Mouse (Mus musculus) lung, postnatal 0 days (tissue): ENCODE data around the gene Dytn.

Experiments
- CTCF ChIP-seq: IDR thresholded peaks from 2 replicates; pipeline ENCODE4 v1.5.1; 2016; ENCODE audit warnings: antibody characterized with exemption, mild to moderate bottlenecking
- EP300 ChIP-seq: IDR thresholded peaks from 2 replicates; pipeline ENCODE4 v1.6.1; 2016; ENCODE audit warnings: antibody characterized with exemption, mild to moderate bottlenecking, control low read depth

- TF ChIP-seq EP300 (no peak), CTCF (no peak)
These were observed 19.0 kb upstream of the Dytn start for GRCm38 (mm10) chr1:63705733-63706132.
